Mouse (Mus musculus): ENCODE results near the gene Furin.

The Furin gene

GRCm38 (mm10) chr7:80405188-80405695 lies at the start of gene Furin:
Gene Furin, minus strand, starts transcription at chr7:80405436.
- no peak for DNase-seq (ENCODE audit: low spot score)

- DNase-seq (ENCODE audit: low spot score), result no peak
Observed at GRCm38 (mm10) chr7:80454786-80455185, 49.5 kb upstream of the Furin start.

DNA sequence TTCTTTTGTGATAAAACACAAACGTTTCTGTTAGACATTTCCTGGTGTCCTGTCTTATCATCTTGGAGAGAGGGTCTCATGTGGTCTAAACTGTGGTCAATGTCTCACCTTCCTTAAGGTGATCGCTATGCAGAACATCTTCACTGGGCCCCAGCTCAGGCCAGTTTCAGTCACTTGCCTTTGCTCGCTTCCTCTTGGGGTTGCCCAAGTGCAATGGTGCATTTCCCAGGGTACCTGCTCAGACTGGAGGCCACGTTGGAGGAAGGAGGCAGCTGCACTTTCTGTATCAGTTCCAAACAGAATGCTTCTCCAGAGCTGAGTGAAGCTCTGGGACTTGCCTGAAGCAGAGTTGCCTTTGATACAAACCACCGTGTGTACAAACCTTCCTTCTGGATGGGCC lies 48.8 kb upstream of the Furin start:
- no peak for DNase-seq (ENCODE audit: low spot score)

GRCm38 (mm10) chr7:80453121-80453520 lies 47.9 kb upstream of the Furin start:
- DNase-seq (ENCODE audit: low spot score), result no peak

DNA sequence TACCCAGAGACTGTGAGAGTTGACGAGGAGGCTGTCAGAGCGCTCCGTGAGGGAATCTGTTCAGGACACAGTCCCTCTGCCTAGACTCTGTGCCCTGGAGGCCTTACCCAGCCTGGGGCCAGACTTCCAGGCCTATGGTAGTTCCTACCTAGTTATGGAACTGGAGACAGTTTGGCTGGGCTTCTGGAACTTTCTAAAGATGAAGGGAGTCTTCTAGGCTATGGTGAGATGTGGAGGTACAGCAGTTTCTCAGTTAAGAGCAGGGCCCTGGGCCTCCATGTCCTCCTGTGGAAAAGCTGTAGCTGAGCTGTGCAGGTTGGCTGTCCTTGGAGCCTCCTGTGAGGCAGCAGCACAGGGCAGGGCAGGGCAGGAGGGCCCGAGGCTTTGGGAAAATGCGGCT lies 47.0 kb upstream of the Furin start:
- no peak for DNase-seq (ENCODE audit: low spot score)

DNA sequence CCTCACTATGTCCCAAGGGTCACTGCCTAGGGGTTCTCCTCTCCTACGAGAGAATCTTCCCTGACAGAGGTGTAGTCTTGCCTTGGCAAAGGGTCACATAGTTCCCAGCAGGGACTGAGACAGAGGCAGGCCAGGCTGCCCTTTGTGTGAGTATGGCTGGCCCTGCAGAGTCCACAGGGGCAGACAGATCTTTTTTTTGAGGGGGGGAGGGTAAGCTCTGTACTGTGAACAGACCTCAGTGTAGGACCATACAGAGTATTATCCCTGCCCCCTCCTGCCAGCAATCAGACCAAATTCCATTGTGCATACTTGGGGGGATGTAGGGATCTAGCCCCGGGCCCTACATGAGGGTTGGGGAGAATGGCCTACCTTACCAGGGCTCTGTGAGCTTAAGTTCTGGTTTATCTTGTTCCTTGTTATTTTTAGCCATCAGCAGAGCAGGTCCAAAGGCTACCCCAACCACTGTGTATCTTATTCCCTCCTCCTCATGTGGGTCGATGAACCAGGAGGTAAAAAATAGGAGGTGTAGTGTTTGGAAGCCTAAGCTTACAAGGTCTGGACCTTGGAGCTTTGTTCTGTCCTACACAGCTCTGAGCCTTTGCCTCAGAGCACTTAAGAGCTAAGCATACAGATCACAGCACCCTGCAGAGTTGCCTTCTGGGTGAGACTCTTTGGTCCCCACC lies 46.5 kb upstream of the Furin start:
- no peak for DNase-seq (ENCODE audit: low spot score)

GRCm38 (mm10) chr7:80450354-80450753 lies 45.1 kb upstream of the Furin start:
- DNase-seq (ENCODE audit: low spot score), result no peak

GRCm38 (mm10) chr7:80449620-80450091 lies 44.4 kb upstream of the Furin start:
- DNase-seq (ENCODE audit: low spot score), result no peak

GRCm38 (mm10) chr7:80447336-80447735 lies 42.1 kb upstream of the Furin start:
- no peak for DNase-seq (ENCODE audit: low spot score)

DNA sequence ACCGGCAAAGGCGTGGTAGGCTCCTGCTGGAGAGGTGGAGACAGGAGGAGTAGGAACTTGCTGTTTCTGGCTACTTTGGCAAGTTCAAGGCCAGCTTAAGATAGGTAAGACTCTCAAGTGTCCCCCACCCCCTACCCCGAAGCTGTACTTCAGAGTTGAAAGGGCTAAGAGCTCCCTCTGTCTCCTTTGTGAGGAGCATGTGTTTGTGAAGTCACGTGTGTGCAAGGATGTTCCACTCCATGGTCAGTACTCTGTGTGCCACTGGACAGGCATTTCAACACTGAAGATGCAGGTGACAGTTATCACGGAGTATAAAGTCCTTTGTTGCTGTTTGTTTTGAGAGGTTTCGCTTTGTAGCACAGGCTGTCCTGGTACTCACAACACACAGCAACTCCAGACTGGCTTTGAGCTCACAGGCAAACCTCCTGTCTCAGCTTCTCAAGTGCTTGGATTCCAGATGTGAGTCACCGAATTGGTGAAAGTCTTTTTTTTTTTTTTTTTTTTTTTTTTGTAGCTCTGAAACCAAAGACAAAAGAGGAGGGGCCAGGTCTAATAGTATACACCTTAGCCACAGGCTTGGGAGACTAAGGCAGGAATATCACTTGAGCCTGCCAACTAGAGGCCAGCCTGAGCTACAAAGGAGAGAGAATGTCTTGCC lies 41.1 kb upstream of the Furin start:
- no peak for DNase-seq (ENCODE audit: low spot score)

DNA sequence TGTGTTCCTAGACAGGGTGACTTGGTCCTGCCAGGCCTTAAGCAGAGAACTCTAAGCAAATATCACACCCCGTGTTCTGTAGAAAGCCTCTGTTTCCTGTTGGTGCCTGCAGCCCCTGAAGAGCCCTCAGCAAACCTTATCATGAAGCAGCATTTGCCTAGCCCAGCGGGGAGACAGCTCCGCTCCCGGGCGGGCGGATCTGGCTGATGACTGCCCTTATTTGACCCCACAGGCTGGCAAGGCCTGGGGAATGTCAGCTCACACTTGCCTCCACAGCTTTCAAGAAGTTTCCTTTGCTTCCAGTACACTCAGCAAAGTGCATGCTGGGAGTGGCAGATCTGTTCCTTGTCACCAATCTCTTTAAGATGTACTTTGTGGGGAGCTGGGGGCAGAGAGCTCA lies 40.3 kb upstream of the Furin start:
- DNase-seq (ENCODE audit: low spot score), result peak; percentile 35

GRCm38 (mm10) chr7:80444401-80445249 lies 39.4 kb upstream of the Furin start:
- DNase-seq (ENCODE audit: low spot score), result no peak

DNA sequence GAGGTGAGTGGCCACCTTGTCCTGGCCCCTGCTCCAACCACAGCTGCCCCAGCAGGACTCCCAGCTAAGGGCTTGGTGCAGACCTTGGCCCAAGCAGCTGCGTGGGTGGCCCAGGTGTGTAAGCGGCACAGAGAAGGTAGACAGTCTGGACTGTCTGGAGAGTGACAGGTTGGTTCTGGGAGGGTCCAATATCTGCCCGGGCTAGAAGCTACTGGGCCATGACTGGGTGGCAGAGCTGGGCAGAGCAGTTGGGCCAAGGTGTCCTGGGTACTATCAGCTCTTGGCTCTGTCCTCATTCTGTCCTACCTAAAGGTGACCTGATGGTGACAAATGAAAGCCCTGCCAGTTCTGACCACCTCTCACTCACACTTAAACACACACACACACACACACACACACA lies 37.9 kb upstream of the Furin start:
- DNase-seq (ENCODE audit: low spot score), result no peak

DNA sequence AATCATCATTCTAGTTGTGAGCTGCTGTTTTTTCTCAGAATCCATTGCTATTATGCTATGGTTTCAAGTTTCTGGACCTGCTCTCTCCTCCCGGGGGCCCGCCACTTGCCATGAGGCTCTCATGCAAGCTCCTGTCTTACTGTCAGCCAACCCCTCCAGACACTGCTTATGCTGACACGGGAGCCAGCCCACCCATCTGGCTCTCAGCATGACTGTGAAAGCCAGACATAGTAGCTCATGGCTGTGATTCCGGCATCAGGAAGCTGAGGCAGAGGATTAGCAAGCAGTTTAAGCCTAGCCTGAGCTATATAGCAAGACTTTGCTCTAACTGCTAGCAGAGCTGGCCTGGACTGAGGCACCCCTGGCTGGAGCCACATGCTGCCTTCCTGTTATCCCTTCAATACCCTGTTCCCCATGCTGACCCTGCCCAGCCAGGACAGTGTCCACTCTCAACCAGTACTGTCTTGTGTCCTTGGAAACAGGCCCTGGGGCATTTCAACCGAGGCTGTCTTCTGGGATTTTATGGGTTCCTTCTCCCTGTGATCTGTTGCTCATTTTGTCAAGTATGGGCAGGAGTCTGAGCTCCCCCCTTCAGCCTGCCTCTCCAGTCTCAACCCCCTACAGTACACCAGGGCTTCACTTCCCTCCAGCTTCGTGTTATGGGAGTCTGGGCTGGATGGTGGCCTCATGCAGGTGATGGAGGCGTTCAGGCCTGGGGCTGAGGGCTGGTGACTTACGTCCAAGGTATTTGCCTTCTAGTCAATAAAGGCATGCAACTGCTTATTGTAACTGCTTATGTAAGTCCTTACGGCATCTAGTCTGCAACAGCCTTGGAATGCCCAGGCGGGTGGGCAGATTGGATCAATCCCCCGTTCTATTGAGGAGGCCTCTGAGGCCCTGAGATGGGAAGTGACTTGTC lies 37.0 kb upstream of the Furin start:
- DNase-seq (ENCODE audit: low spot score), result no peak

- DNase-seq (ENCODE audit: low spot score), result no peak
Observed at GRCm38 (mm10) chr7:80440685-80441084, 35.4 kb upstream of the Furin start.

DNA sequence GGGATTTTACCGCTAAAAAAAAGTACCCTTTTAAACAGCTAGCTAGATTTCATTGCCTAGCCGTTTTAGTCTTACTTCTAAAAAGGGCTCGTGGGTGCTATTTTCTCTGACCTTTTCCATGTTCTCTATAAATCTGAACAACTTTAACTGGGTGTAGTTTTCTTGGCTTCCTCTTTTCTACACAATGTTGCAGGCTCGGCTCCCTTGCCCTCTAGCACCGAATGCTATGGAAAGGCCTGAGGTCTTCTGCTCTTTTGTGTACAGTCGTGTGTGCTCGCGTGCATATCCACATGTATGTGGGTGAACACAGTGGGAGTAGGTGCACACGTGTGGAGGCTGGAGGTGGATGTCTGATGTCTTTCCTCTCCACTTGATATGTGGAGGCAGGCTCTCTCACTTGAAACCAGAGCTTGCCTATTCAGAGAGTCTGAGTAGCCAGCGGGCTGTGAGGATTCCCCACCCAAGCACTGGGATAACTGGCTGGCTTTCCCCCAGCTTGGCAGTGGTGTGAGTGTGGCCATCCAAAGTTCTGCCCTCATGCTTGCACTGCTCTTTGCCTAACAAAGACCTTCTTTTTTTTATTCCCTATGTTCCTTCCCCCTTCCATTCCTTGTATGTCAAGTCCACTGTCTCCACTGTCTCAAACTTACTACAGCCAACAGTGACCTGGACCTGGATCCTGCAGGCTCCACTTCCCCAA lies 34.7 kb upstream of the Furin start:
- no peak for DNase-seq (ENCODE audit: low spot score)

- DNase-seq (ENCODE audit: low spot score), result no peak
Observed at GRCm38 (mm10) chr7:80439032-80439760, 34.0 kb upstream of the Furin start.

DNA sequence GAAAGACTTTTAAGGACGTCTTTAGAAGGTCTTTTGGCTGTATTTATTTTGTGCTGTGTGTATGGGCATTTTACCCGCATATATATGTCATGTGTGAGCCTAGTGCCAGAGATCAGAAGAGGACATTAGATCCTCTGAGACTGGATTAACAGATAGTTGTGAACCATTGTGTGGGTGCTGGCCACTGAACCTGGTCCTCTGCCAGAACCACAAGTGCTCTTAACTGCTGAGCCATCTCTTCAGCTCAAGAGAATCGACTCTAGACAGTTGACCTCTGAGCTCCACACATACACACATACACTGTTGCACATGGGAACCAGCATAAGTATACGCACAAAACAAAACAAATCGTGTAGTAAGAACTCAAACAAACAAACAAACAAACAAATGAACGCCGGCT lies 31.3 kb upstream of the Furin start:
- no peak for DNase-seq (ENCODE audit: low spot score)

DNA sequence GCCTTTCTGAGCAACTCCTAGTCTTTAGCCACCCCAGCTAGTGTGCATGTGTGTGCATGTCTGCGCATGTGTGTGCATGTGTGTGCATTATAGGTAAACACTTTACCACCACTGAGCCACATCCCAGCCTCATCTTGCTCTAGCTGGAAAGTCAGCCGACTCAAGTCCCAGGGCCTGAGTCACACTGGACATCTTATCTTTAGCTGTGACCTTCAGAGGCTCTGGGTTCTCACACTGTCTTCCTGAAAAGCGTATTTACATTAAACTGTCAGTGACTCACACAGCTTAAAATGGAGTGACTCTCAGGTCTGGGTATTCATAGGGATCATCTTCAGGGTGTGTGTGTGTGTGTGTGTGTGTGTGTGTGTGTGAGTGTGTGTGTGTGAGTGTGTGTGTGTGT lies 30.4 kb upstream of the Furin start:
- no peak for DNase-seq (ENCODE audit: low spot score)

- DNase-seq (ENCODE audit: low spot score), result no peak
Observed at GRCm38 (mm10) chr7:80429661-80430060, 24.4 kb upstream of the Furin start.
